Mouse (Mus musculus) stomach, embryonic 14.5 days (tissue): Measurements from ENCODE around the gene Polr3h. TPM values are rescaled to one million over a fixed set of nuclear protein-coding genes. Genes with fewer than 3 reads are reported as not detected.

Source experiments
- ATAC-seq: fragments of 200-750 bp; cut with Nextera tagmentation; 2 replicates; pipeline ENCODE4 v1.8.0; 2017; ENCODE audit warnings: low read depth, moderate TSS enrichment; ENCODE audit not compliant: insufficient number of reproducible peaks, insufficient read depth, low FRiP score
- H3K27ac ChIP-seq: fragments of 300-500 bp; sonication (generic); 2 replicates; pipeline ENCODE4 v1.5.1; 2014; ENCODE audit warnings: mild to moderate bottlenecking, low read length, moderate library complexity, mixed read lengths
- H3K27me3 ChIP-seq: fragments of 300-500 bp; sonication (generic); 2 replicates; pipeline ENCODE4 v1.6.1; 2014; ENCODE audit warnings: low read length, control low read depth, mixed read lengths; ENCODE audit not compliant: control insufficient read depth, insufficient read depth
- H3K36me3 ChIP-seq: fragments of 300-500 bp; sonication (generic); 2 replicates; pipeline ENCODE4 v1.6.1; 2014; ENCODE audit warnings: mild to moderate bottlenecking, control low read depth, low read length, moderate library complexity, mixed read lengths; ENCODE audit not compliant: control insufficient read depth, insufficient read depth
- H3K4me1 ChIP-seq: fragments of 300-500 bp; sonication (generic); 2 replicates; pipeline ENCODE4 v1.6.1; 2014; ENCODE audit warnings: low read length, control low read depth, mixed read lengths; ENCODE audit not compliant: control insufficient read depth, insufficient read depth
- H3K4me2 ChIP-seq: fragments of 300-500 bp; sonication (generic); replicated peaks from 2 replicates; pipeline ENCODE4 v1.6.1; 2014; ENCODE audit warnings: low read depth, low read length, control low read depth
- H3K4me3 ChIP-seq: fragments of 300-500 bp; sonication (generic); 2 replicates; pipeline ENCODE4 v1.5.1; 2014; ENCODE audit warnings: low read depth, low read length, control low read depth
- H3K9ac ChIP-seq: fragments of 300-500 bp; sonication (generic); replicated peaks from 2 replicates; pipeline ENCODE4 v1.6.1; 2014; ENCODE audit warnings: low read depth, mild to moderate bottlenecking, control low read depth, low read length, moderate library complexity, mixed read lengths
- H3K9me3 ChIP-seq: fragments of 300-500 bp; sonication (generic); 2 replicates; pipeline ENCODE4 v1.6.1; 2016; ENCODE audit warnings: low read depth, low read length, control low read depth; ENCODE audit not compliant: control insufficient read depth
- WGBS: fragments of 180-500 bp; shearing (Covaris S2); extraction: QIAGEN DNeasy Blood & Tissue Kit; methylation state at CpG from one replicate; pipeline ENCODE4 v1.1.7; 2014; 5-methylcytosine and 5-hydroxymethylcytosine counted together
- polyA plus RNA-seq: library from polyadenylated mRNA; unstranded; fragments of >200 nt; fragmentation: Nextera tagmentation; extraction: Ambion mirVana; gene quantifications from 2 replicates; pipeline ENCODE4 v1.2.1, GENCODE M21; 2014

Polr3h gene
- polyA plus RNA-seq, 1 experiment from 2014 or later, result 68.0 TPM

- no peaks in the 10 kb centered on the region for H3K9me3 ChIP-seq
- no peaks in the 10 kb centered on the region for H3K27me3 ChIP-seq
- H3K4me1 ChIP-seq, result no peaks in the 10 kb centered on the region
- no peak overlapping the region for H3K4me3 ChIP-seq
- no peak overlapping the region for H3K9ac ChIP-seq
- ATAC-seq, result no peak
- no peaks in the 10 kb centered on the region for H3K36me3 ChIP-seq
- H3K27ac ChIP-seq, result no peak overlapping the region
- H3K4me2 ChIP-seq, result no peak overlapping the region
- 88% methylated on average over 3 of the region's 3 CpGs for WGBS
Observed at GRCm38 (mm10) chr15:81882348-81882747, 43.7 kb downstream of the Polr3h start.

- no peak for ATAC-seq
- H3K27ac ChIP-seq, result no peak overlapping the region
- WGBS, result 63% methylated on average over 5 of the region's 5 CpGs
Observed at GRCm38 (mm10) chr15:81879531-81880401, 46.3 kb downstream of the Polr3h start.

GRCm38 (mm10) chr15:81872262-81873136 is 53.5 kb downstream of the Polr3h start, which contains the start of gene Aco2:
Gene Aco2 (plus strand): TSS chr15:81872309.
- Histone ChIP-seq H3K4me2 (peak within 1 kb of the TSS; percentile 91), H3K4me1 (peaks cover 6% of the 10 kb centered on the region; the same call in 1 of the 2 replicates), H3K36me3 (peaks cover 31% of the 10 kb centered on the region), H3K9me3 (no peaks in the 10 kb centered on the region), H3K27ac (peak within 1 kb of the TSS; percentile 96), H3K4me3 (peak within 1 kb of the TSS; percentile 99), H3K9ac (peak within 1 kb of the TSS; percentile 89), H3K27me3 (no peaks in the 10 kb centered on the region)
- under 1% methylated on average over 53 of the region's 53 CpGs for WGBS
- peak; percentile 87 for ATAC-seq

More at GRCm38 (mm10) chr15:81879531-81880401, 46.3 kb downstream of the Polr3h start:
- Histone ChIP-seq H3K4me1 (no peaks in the 10 kb centered on the region), H3K9ac (no peak overlapping the region), H3K9me3 (no peaks in the 10 kb centered on the region), H3K36me3 (no peaks in the 10 kb centered on the region), H3K27me3 (no peaks in the 10 kb centered on the region), H3K4me2 (no peak overlapping the region), H3K4me3 (no peak overlapping the region)

- Histone ChIP-seq H3K4me2 (peak within 1 kb of the TSS; percentile 91), H3K9me3 (no peaks in the 10 kb centered on the region), H3K36me3 (peaks cover 39% of the 10 kb centered on the region), H3K27me3 (no peaks in the 10 kb centered on the region), H3K9ac (peak within 1 kb of the TSS; percentile 89), H3K4me3 (peak within 1 kb of the TSS; percentile 99), H3K27ac (peak within 1 kb of the TSS; percentile 96), H3K4me1 (peaks cover 6% of the 10 kb centered on the region; the same call in 1 of the 2 replicates)
- under 1% methylated on average over 30 of the region's 30 CpGs for WGBS
- peak; percentile 91 for ATAC-seq
Observed at GRCm38 (mm10) chr15:81871604-81872261, 54.3 kb downstream of the Polr3h start, which contains the start of gene Phf5a. Gene Phf5a (minus strand): TSS chr15:81871911.

GRCm38 (mm10) chr15:81869985-81870384 is 56.1 kb downstream of the Polr3h start:
- Histone ChIP-seq H3K4me3 (no peak overlapping the region), H3K9ac (no peak overlapping the region), H3K4me1 (peaks cover 6% of the 10 kb centered on the region; the same call in 1 of the 2 replicates), H3K36me3 (peaks cover 55% of the 10 kb centered on the region), H3K27me3 (no peaks in the 10 kb centered on the region), H3K27ac (no peak overlapping the region), H3K4me2 (no peak overlapping the region), H3K9me3 (no peaks in the 10 kb centered on the region)
- 94% methylated on average over 5 of the region's 5 CpGs for WGBS
- ATAC-seq, result no peak

GRCm38 (mm10) chr15:81864238-81864637 is 61.8 kb downstream of the Polr3h start:
- no peaks in the 10 kb centered on the region for H3K9me3 ChIP-seq
- peaks cover 51% of the 10 kb centered on the region for H3K36me3 ChIP-seq
- H3K9ac ChIP-seq, result no peak overlapping the region
- no peaks in the 10 kb centered on the region for H3K27me3 ChIP-seq
- no peak overlapping the region for H3K27ac ChIP-seq
- H3K4me3 ChIP-seq, result no peak overlapping the region
- H3K4me2 ChIP-seq, result no peak overlapping the region
- H3K4me1 ChIP-seq, result 0 out of 2 replicates have a peak, but pooled peaks cover 5% of the 10 kb centered on the region
- no peak for ATAC-seq
- 86% methylated on average over 7 of the region's 7 CpGs for WGBS

GRCm38 (mm10) chr15:81860471-81861135 is 65.4 kb downstream of the Polr3h start:
- Histone ChIP-seq H3K4me3 (0 out of 2 replicates have a peak overlapping the region, but pooled peaks have one; percentile 76), H3K9me3 (no peaks in the 10 kb centered on the region), H3K27ac (peak overlapping the region; percentile 82), H3K4me2 (peak overlapping the region; percentile 96), H3K9ac (no peak overlapping the region), H3K27me3 (no peaks in the 10 kb centered on the region), H3K36me3 (peaks cover 16% of the 10 kb centered on the region; the same call in 1 of the 2 replicates), H3K4me1 (0 out of 2 replicates have a peak, but pooled peaks cover 5% of the 10 kb centered on the region)
- no peak for ATAC-seq
- WGBS, result 34% methylated on average over 8 of the region's 8 CpGs
